Mouse (Mus musculus) liver, embryonic 11.5 days (tissue): ENCODE measurements around the gene Taar4. TPM values are rescaled to one million over a fixed set of nuclear protein-coding genes. Genes with fewer than 3 reads are reported as not detected.

ENCODE experiments used
- ATAC-seq: fragments of 200-750 bp; cut with Nextera tagmentation; replicated peaks from 2 replicates; pipeline ENCODE4 v1.8.0; 2017; ENCODE audit warnings: moderate number of reproducible peaks, mild to moderate bottlenecking, moderate TSS enrichment, moderate library complexity; ENCODE audit not compliant: low FRiP score
- DNase-seq: peaks from one replicate; pipeline ENCODE4 v3.0.0-alpha.2; 2017; ENCODE audit warnings: low spot score
- H3K27ac ChIP-seq: fragments of 300-500 bp; sonication (generic); 2 replicates; pipeline ENCODE4 v1.5.1; 2014; ENCODE audit warnings: mild to moderate bottlenecking, low read depth, low read length, control low read depth
- H3K27me3 ChIP-seq: fragments of 300-500 bp; sonication (generic); replicated peaks from 2 replicates; pipeline ENCODE4 v1.6.1; 2014; ENCODE audit warnings: low read length, mixed read lengths; ENCODE audit not compliant: control insufficient read depth, insufficient read depth
- H3K36me3 ChIP-seq: fragments of 300-500 bp; sonication (generic); 2 replicates; pipeline ENCODE4 v1.6.1; 2014; ENCODE audit warnings: mild to moderate bottlenecking, low read length, moderate library complexity, mixed read lengths; ENCODE audit not compliant: control insufficient read depth, insufficient read depth
- H3K4me1 ChIP-seq: fragments of 300-500 bp; sonication (generic); replicated peaks from 2 replicates; pipeline ENCODE4 v1.6.1; 2014; ENCODE audit warnings: low read length, mixed read lengths; ENCODE audit not compliant: control insufficient read depth, insufficient read depth
- H3K4me2 ChIP-seq: fragments of 300-500 bp; sonication (generic); 2 replicates; pipeline ENCODE4 v1.6.1; 2014; ENCODE audit warnings: mild to moderate bottlenecking, control low read depth, moderate library complexity
- H3K4me3 ChIP-seq: fragments of 300-500 bp; sonication (generic); 2 replicates; pipeline ENCODE4 v1.5.1; 2014; ENCODE audit warnings: low read depth, low read length, control low read depth
- H3K9ac ChIP-seq: fragments of 300-500 bp; sonication (generic); 2 replicates; pipeline ENCODE4 v1.6.1; 2014; ENCODE audit warnings: low read depth, low read length, control low read depth
- H3K9me3 ChIP-seq: fragments of 300-500 bp; sonication (generic); 2 replicates; pipeline ENCODE4 v1.6.1; 2016; ENCODE audit warnings: low read length, inconsistent platforms, mixed read lengths; ENCODE audit not compliant: control insufficient read depth
- WGBS: fragments of 180-500 bp; shearing (Covaris S2); extraction: QIAGEN DNeasy Blood & Tissue Kit; methylation state at CpG from one replicate; pipeline ENCODE4 v1.1.7; 2014; 5-methylcytosine and 5-hydroxymethylcytosine counted together
- polyA plus RNA-seq: library from polyadenylated mRNA; unstranded; fragments of >200 nt; fragmentation: Nextera tagmentation; extraction: Ambion mirVana; gene quantifications from 2 replicates; pipeline ENCODE4 v1.2.1, GENCODE M21; 2014

Taar4 gene
- polyA plus RNA-seq = not detected in 2 replicates

DNA sequence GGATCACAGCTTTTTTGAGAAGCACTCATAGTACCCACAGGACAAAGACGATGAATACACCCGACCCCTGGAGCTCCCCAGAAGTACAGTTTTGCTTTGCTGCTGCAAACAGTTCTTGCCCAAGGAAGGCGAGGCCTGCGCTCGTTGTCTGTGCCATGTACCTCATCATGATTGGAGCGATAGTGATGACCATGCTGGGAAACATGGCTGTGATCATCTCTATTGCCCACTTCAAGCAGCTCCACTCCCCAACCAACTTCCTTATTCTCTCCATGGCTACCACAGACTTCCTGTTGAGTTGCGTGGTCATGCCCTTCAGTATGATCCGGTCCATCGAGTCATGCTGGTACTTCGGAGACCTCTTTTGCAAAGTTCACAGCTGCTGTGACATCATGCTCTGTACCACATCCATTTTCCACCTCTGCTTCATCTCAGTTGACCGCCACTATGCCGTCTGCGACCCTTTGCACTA is at the start of gene Taar4:
Taar4 (plus strand) TSS at position 51 of the 472 bp plus-strand sequence.
- DNase-seq = no peak
- Histone ChIP-seq H3K27ac (no peak within 1 kb of the TSS), H3K4me1 (no peaks in the 10 kb centered on the region), H3K9me3 (no peaks in the 10 kb centered on the region), H3K9ac (no peak within 1 kb of the TSS), H3K4me2 (no peak within 1 kb of the TSS), H3K4me3 (no peak within 1 kb of the TSS), H3K27me3 (no peaks in the 10 kb centered on the region), H3K36me3 (no peaks in the 10 kb centered on the region)
- ATAC-seq = no peak
- WGBS = 85% methylated on average over 13 of the region's 13 CpGs

DNA sequence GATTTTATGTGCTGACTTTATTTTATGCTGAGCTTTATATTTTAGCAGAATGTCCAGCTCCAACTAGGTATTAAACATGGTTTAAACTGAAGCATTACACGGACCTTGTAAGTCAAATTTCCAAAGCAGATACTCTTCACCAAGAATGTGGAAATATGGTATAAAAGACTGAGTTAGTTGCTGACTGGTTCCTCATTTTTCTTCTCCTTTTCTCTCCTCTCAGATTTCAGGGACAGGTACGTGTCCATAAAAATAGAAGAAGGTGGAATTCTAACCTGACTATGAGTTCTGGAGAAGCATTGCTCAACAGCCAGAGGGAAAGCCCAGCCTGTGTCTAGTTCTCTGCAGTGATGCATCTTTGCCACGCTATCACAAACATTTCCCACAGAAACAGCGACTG is 40.2 kb upstream of the Taar4 start, which contains the start of gene Taar1:
Taar1 (plus strand) TSS at position 301 of the 400 bp plus-strand sequence.
- H3K27ac ChIP-seq = no peak within 1 kb of the TSS
- WGBS = 77% methylated on average over 4 of the region's 4 CpGs
- no peak for DNase-seq

DNA sequence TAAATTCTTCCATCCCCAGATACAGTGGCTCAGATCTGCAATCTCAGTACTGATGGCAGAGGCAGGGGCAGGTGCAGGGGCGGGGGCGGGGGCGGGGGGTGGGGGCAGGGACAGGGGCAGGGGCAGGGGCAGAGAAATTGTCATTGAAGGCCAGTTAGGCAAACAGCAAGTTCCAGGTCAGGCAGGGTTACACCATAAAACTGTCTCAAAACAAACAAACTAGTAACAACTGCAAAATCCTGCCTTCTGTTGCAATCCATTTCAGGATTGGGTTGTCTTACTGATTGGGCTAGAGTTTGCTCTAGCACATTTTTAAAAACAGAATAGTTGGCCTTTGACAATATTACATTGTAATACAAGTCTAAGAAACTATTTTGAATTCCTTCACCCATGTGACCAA is 37.8 kb upstream of the Taar4 start:
- no peak; the same call in 1 of the 2 replicates for ATAC-seq
- no peak overlapping the region for H3K4me3 ChIP-seq
- no peak overlapping the region for H3K4me2 ChIP-seq
- H3K36me3 ChIP-seq = no peaks in the 10 kb centered on the region
- no peak overlapping the region for H3K27ac ChIP-seq
- H3K4me1 ChIP-seq = no peaks in the 10 kb centered on the region
- DNase-seq = no peak
- H3K9ac ChIP-seq = no peak overlapping the region
- H3K27me3 ChIP-seq = no peaks in the 10 kb centered on the region
- whole genome bisulfite sequencing = 57% methylated on average over 3 of the region's 3 CpGs
- H3K9me3 ChIP-seq = no peaks in the 10 kb centered on the region

More for the DNA sequence above, 40.2 kb upstream of the Taar4 start, which contains the start of gene Taar1:
- H3K4me1 ChIP-seq = no peaks in the 10 kb centered on the region
- no peak within 1 kb of the TSS for H3K4me2 ChIP-seq
- H3K9me3 ChIP-seq = no peaks in the 10 kb centered on the region
- no peaks in the 10 kb centered on the region for H3K27me3 ChIP-seq
- H3K36me3 ChIP-seq = no peaks in the 10 kb centered on the region
- no peak within 1 kb of the TSS for H3K4me3 ChIP-seq
- ATAC-seq = no peak
- no peak within 1 kb of the TSS for H3K9ac ChIP-seq

DNA sequence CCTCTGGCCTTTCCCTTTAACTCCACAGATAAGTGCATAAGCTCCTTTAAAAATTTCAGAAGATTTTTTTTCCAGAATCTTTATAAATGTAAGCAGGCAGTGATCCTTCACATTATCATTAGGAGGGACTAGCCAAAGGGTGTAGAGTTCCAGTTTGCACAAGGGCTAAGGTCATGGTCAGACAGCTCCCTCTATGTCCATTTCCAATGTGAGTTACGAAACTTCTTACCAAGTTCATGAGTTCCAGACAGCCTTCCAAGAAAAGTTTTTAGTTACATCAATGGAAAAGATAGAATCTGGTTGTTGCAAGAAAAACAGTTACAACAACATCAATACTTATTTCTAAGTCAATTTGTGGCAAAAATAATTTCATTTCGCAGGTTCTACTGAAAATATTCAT is 36.4 kb upstream of the Taar4 start:
- no peaks in the 10 kb centered on the region for H3K9me3 ChIP-seq
- WGBS = 69% methylated on average over 2 of the region's 2 CpGs

DNA sequence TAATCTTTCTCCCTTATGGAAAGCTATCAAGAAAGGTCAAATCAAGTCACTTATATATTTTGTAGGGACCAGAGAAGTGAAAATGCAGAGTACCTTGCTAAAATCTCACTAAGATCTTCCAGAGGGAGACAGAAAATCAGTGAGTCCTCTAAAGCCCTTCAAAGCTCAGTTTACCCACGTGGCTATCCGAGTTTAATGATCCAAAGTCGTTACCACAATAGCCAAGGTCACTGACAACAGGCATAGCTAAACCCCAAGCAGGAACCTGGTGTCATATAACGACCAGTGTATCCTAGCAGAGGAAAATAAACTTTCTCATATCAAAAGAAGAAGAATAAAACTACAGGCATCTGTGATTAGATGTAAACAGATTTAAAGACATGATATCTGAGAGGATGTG is 22.7 kb upstream of the Taar4 start:
- Histone ChIP-seq H3K9me3 (no peaks in the 10 kb centered on the region), H3K4me3 (no peak overlapping the region), H3K9ac (no peak overlapping the region), H3K36me3 (no peaks in the 10 kb centered on the region), H3K27me3 (no peaks in the 10 kb centered on the region), H3K27ac (no peak overlapping the region), H3K4me2 (no peak overlapping the region), H3K4me1 (no peaks in the 10 kb centered on the region)
- DNase-seq = no peak
- ATAC-seq = no peak
- WGBS = 44% methylated on average over 4 of the region's 4 CpGs

More for the DNA sequence above, 36.4 kb upstream of the Taar4 start:
- ATAC-seq = no peak
- Histone ChIP-seq H3K27ac (no peak overlapping the region), H3K4me2 (no peak overlapping the region), H3K4me1 (no peaks in the 10 kb centered on the region), H3K27me3 (no peaks in the 10 kb centered on the region), H3K9ac (no peak overlapping the region), H3K4me3 (no peak overlapping the region), H3K36me3 (no peaks in the 10 kb centered on the region)
- DNase-seq = no peak

DNA sequence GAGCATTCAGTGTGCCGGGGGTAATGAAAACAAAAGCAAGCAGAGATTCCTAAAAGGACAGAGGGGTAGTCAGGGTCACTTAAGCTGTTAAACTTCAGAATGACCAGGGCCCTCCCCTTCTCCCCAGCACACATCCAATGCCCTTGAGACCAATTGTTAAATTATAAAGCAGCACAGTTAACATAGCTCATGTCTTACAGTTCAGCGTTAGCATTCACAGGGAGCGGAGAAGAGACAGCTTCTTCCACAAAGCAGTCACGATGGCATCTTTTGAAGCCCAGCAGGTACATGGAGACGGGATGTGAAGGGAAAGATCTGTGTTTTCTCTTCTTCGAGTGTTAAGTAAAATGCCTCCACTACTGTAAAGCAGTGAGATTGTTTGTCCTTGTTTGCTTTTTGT is 22.0 kb upstream of the Taar4 start, which contains the start of gene Taar2:
Taar2 (plus strand) TSS at position 261 of the 400 bp plus-strand sequence.
- 68% methylated on average over 6 of the region's 6 CpGs for WGBS
- Histone ChIP-seq H3K4me2 (no peak within 1 kb of the TSS), H3K27me3 (no peaks in the 10 kb centered on the region), H3K9ac (no peak within 1 kb of the TSS), H3K4me1 (no peaks in the 10 kb centered on the region), H3K27ac (no peak within 1 kb of the TSS), H3K4me3 (no peak within 1 kb of the TSS), H3K36me3 (no peaks in the 10 kb centered on the region), H3K9me3 (no peaks in the 10 kb centered on the region)
- DNase-seq (no peak), ATAC-seq (no peak)

DNA sequence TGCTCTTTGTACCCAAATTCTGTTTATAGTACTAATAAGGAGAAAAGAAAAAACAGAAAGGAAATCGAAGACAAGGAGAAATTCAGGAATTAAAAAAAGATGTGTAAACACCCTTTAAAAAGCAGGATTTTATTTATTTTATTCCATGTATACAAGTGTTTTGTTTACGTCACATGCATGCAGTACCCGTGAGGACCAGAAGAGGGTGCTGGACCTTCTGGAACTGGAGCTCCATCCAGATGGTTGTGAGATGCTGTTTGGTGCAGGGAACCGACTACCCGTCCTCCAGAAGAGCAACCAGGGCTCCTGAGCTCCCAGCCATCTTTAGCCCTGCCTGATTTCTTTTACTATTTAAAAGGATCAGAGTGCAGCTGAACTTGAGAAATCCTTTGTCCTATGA is 17.8 kb upstream of the Taar4 start:
- DNase-seq (no peak), ATAC-seq (no peak)
- WGBS = 58% methylated on average over 5 of the region's 5 CpGs
- Histone ChIP-seq H3K4me1 (no peaks in the 10 kb centered on the region), H3K27ac (no peak overlapping the region), H3K36me3 (no peaks in the 10 kb centered on the region), H3K4me3 (no peak overlapping the region), H3K9ac (no peak overlapping the region), H3K4me2 (no peak overlapping the region), H3K27me3 (no peaks in the 10 kb centered on the region), H3K9me3 (no peaks in the 10 kb centered on the region)

DNA sequence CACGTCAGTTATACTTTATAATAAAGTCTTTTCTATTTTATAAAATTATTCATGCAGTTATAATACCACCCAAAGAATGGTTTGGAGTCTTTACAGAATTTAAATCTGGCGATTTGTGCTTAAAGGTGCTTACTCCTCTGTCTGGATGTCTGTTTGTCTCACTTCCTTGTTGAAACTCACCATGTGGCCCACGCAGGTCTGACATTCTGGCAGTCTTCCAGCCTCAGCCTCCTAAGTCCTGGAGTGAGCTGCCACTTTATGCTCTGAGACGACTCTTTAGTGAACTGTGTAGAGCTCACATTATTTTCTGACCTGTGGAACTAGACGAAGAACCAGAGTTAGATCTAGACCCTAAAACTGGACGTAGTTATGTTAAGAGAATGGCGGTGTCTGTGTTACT is 12.3 kb upstream of the Taar4 start:
- 69% methylated on average over 7 of the region's 7 CpGs for WGBS
- H3K4me1 ChIP-seq = no peaks in the 10 kb centered on the region
- H3K4me2 ChIP-seq = no peak overlapping the region
- H3K9ac ChIP-seq = no peak overlapping the region
- H3K9me3 ChIP-seq = no peaks in the 10 kb centered on the region
- ATAC-seq (no peak), DNase-seq (no peak)
- no peaks in the 10 kb centered on the region for H3K36me3 ChIP-seq
- H3K27me3 ChIP-seq = no peaks in the 10 kb centered on the region
- H3K4me3 ChIP-seq = no peak overlapping the region
- H3K27ac ChIP-seq = no peak overlapping the region

DNA sequence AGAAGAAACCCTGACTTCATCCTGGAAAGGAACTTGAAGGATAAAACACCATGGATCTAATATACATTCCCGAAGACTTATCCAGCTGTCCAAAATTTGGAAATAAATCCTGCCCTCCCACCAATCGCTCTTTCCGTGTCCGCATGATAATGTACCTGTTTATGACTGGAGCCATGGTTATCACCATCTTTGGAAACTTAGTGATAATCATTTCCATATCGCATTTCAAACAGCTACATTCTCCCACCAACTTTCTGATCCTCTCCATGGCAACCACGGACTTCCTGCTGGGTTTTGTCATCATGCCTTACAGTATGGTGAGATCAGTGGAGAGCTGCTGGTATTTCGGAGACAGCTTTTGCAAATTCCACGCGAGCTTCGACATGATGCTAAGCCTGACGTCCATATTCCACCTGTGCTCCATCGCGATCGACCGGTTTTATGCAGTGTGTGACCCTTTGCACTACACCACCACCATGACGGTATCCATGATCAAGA is 10.7 kb upstream of the Taar4 start, which contains the start of gene Taar3:
Taar3 (plus strand) TSS at position 51 of the 498 bp plus-strand sequence.
- 87% methylated on average over 16 of the region's 16 CpGs for WGBS
- Histone ChIP-seq H3K9ac (no peak within 1 kb of the TSS), H3K27me3 (no peaks in the 10 kb centered on the region), H3K36me3 (no peaks in the 10 kb centered on the region), H3K27ac (no peak within 1 kb of the TSS), H3K4me1 (no peaks in the 10 kb centered on the region), H3K4me3 (no peak within 1 kb of the TSS), H3K4me2 (no peak within 1 kb of the TSS), H3K9me3 (no peaks in the 10 kb centered on the region)
- DNase-seq (no peak), ATAC-seq (no peak)
